Mouse (Mus musculus) C2C12 (cell line): ENCODE data around the gene Myt1l.

Experiments used
- CEBPB ChIP-seq: IDR thresholded peaks from one replicate; pipeline ENCODE4 v1.6.1; 2011; ENCODE audit warnings: low read depth, mild to moderate bottlenecking, control low read depth, moderate library complexity
- CTCF ChIP-seq: IDR thresholded peaks from one replicate; pipeline ENCODE4 v1.5.1; 2011; ENCODE audit not compliant: control insufficient read depth, insufficient read depth, insufficient read length

DNA sequence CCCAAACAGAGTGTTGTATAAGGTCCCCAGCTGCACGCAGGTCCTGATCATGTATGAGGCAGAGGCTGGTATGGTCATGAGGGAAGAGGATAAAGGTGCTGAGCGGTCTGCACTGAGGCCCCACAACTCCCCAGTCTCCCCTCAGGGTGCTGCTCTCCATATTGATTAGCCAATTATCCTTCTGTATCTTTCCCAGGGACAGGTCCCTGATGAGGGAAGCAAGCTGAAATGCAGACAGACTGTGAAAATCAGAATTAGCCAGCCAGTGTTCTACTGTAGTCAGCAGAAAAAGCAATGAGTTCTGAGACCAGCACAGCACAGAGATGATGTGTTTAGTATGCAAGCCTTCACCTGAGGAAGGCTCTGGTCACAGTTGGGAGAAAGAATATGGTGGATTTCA, 287.9 kb downstream of the Myt1l start:
- TF ChIP-seq CTCF (no peak), CEBPB (no peak)
